Mouse (Mus musculus): ENCODE measurements at regions not wholly inside any gene's neighbourhood (a gene's known extent, or its start where the extent isn't known, plus 50 kb on each side); places are given as distances from the start of the nearest gene placed in this dataset.

DNA sequence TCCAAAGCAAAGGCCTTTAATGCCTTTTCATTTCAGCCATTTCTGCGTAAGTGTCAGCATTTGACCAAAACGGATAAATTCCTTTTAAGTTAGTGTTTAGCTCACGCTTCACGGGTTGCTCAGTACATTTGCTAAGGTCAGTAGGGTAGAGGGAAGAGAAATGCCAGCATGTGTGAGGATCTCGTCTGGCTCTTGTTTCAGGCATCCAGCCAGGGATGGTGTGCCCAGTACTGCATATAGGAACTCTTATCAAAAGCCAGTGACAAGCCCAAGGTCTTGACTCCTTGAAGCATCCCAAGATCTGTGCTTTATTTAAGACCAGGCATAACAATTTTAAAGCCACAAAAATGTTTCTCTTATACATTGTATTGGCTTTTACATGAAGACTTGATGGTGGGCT is 524.8 kb downstream of the Meis1 start:
- TF ChIP-seq CTCF (IDR thresholded peaks at IDR 0.05; ENCODE audit: extremely low read depth, insufficient read depth, insufficient read length, insufficient replicate concordance), result no peak
- TF ChIP-seq POLR2A (IDR thresholded peaks at IDR 0.05; ENCODE audit: low read depth, low read length), result no peak

Data from spleen, adult 2 months (tissue).